Mouse (Mus musculus) CD4-positive, CD25-positive, alpha-beta regulatory T cell, adult 9 weeks (primary cell): Measurements from ENCODE around the gene Zbtb11. TPM values are rescaled to one million over a fixed set of nuclear protein-coding genes. Genes with fewer than 3 reads are reported as not detected.

Experiments used
- polyA plus RNA-seq: library from polyadenylated mRNA; unstranded; fragments of 100-300 nt; shearing (Covaris generic); gene quantifications from one replicate; pipeline ENCODE4 v1.2.1, GENCODE M21; 2017

Gene Zbtb11
- polyA plus RNA-seq = 17.8 TPM

GRCm38 (mm10) chr16:55973431-55974255 is at the start of gene Zbtb11:
Gene Zbtb11, plus strand, starts transcription at chr16:55973883.

GRCm38 (mm10) chr16:55934453-55935037 is 39.1 kb upstream of the Zbtb11 start, which contains the start of gene Cep97:
Gene Cep97, minus strand, starts transcription at chr16:55934855.

GRCm38 (mm10) chr16:55966212-55966871 is 7.3 kb upstream of the Zbtb11 start, which contains the start of gene Rpl24:
Gene Rpl24, plus strand, starts transcription at chr16:55966275.

GRCm38 (mm10) chr16:56029661-56030082 is 56.0 kb downstream of the Zbtb11 start, which contains the start of gene Pcnp:
Gene Pcnp, minus strand, starts transcription at chr16:56029739.

GRCm38 (mm10) chr16:56037138-56038010 is 63.7 kb downstream of the Zbtb11 start, which contains the start of gene Trmt10c:
Gene Trmt10c, minus strand, starts transcription at chr16:56037819.

GRCm38 (mm10) chr16:56048038-56048437 is 74.4 kb downstream of the Zbtb11 start, which contains the start of gene Senp7:
Gene Senp7, plus strand, starts transcription at chr16:56048338.

Other genes with a start within 250 kb of the Zbtb11 start
- 27.1 TPM for gene Nfkbiz, start 135.0 kb upstream of the Zbtb11 start, polyA plus RNA-seq
- 41.1 TPM for gene Nxpe3, start 78.6 kb upstream of the Zbtb11 start, polyA plus RNA-seq
- 45.2 TPM for gene Cep97, start 39.0 kb upstream of the Zbtb11 start, polyA plus RNA-seq
- gene Rpl24, start 7.6 kb upstream of the Zbtb11 start, polyA plus RNA-seq = 969 TPM
- gene Pcnp, start 55.9 kb downstream of the Zbtb11 start, polyA plus RNA-seq = 111 TPM
- 43.0 TPM for gene Trmt10c, start 63.9 kb downstream of the Zbtb11 start, polyA plus RNA-seq
- gene Senp7, start 74.5 kb downstream of the Zbtb11 start, polyA plus RNA-seq = 71.7 TPM
- gene Impg2, start 230.4 kb downstream of the Zbtb11 start, polyA plus RNA-seq = 0.38 TPM